Mouse (Mus musculus): ENCODE results near the gene Cpne2. TPM values are rescaled to one million over a fixed set of nuclear protein-coding genes. Genes with fewer than 3 reads are reported as not detected.
A peak's percentile ranks its signal among the peaks of the same experiment; 100 is the strongest.

Gene Cpne2
- polyA plus RNA-seq, 1 experiment = 39.3 TPM

DNA sequence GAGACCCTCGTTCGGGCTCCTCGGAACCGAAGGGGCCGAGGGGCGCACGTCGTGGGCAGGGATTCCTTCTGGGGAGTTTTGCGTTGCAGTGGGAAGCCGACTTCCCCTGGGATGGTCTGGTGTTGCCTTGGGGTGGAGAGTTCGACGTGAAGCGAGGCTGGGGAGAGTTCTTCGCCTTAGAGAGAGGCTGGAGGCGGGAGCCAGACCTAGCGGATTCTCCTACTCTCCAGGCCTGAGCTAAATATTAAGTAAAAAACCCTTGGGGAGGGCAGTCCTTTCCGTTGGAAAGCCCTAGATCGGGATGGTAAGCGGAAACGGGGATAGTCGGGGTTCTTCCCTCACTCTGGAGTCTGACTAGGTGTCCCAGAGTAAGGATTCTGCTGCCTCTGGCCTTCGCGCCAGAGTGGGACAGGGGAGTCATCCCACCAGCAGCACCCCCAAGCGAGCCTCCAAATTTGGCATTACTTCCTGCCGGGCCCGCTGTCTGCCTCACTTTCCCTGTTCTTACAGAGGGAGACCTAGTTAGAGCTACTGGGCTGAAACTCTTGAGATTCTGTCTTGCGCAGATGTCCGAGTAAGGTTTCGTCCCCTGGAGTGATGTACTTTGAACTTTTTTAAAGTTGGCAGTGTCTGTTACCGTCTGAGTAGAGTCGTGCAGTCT is 69.8 kb downstream of the Cpne2 start:
- peak in 1 of 2 experiments; percentile 21 for DNase-seq
- 0 out of 2 replicates have a peak overlapping the region, but pooled peaks have one; percentile 19 for H3K27ac ChIP-seq (ENCODE audit: insufficient read depth, low read length)
- under 1% methylated on average over 31 of the region's 31 CpGs for WGBS
- TF ChIP-seq CTCF (IDR thresholded peaks at IDR 0.05; ENCODE audit: borderline replicate concordance, insufficient read depth, low read depth, low read length) (no peak), POLR2A (IDR thresholded peaks at IDR 0.05; ENCODE audit: borderline replicate concordance, insufficient read depth, low read length) (0 out of 2 replicates have a peak, but pooled peaks have one; percentile 7)
- H3K27me3 ChIP-seq (ENCODE audit: control insufficient read depth, insufficient read depth, low read length) = no peaks in the 10 kb centered on the region
- H3K4me3 ChIP-seq (replicated peaks; ENCODE audit: insufficient read depth, low read depth, low read length) = peak overlapping the region; percentile 77
- peaks cover 3% of the 10 kb centered on the region; the same call in 1 of the 2 replicates for H3K4me1 ChIP-seq (ENCODE audit: control insufficient read depth, insufficient read depth, low read length)

GRCm38 (mm10) chr8:94604030-94604429 is 71.2 kb downstream of the Cpne2 start:
- H3K4me3 ChIP-seq (replicated peaks; ENCODE audit: insufficient read depth, low read depth, low read length) = no peak overlapping the region
- no peak overlapping the region for H3K27ac ChIP-seq (ENCODE audit: insufficient read depth, low read length)
- no peak for DNase-seq
- WGBS = 77% methylated on average over 2 of the region's 2 CpGs
- no peaks in the 10 kb centered on the region; the same call in 1 of the 2 replicates for H3K4me1 ChIP-seq (ENCODE audit: control insufficient read depth, insufficient read depth, low read length)
- TF ChIP-seq POLR2A (IDR thresholded peaks at IDR 0.05; ENCODE audit: borderline replicate concordance, insufficient read depth, low read length) (no peak), CTCF (IDR thresholded peaks at IDR 0.05; ENCODE audit: borderline replicate concordance, insufficient read depth, low read depth, low read length) (no peak)
- no peaks in the 10 kb centered on the region for H3K27me3 ChIP-seq (ENCODE audit: control insufficient read depth, insufficient read depth, low read length)

GRCm38 (mm10) chr8:94607064-94607463 is 74.3 kb downstream of the Cpne2 start:
- Histone ChIP-seq H3K27ac (ENCODE audit: insufficient read depth, low read length) (no peak overlapping the region), H3K4me1 (ENCODE audit: control insufficient read depth, insufficient read depth, low read length) (no peaks in the 10 kb centered on the region), H3K4me3 (replicated peaks; ENCODE audit: insufficient read depth, low read depth, low read length) (no peak overlapping the region), H3K27me3 (ENCODE audit: control insufficient read depth, insufficient read depth, low read length) (no peaks in the 10 kb centered on the region)
- TF ChIP-seq POLR2A (IDR thresholded peaks at IDR 0.05; ENCODE audit: borderline replicate concordance, insufficient read depth, low read length) = no peak
- TF ChIP-seq CTCF (IDR thresholded peaks at IDR 0.05; ENCODE audit: borderline replicate concordance, insufficient read depth, low read depth, low read length) = no peak
- DNase-seq = no peak
- WGBS = 91% methylated on average over 5 of the region's 5 CpGs

Other genes starting within 250 kb of the Cpne2 start
- 1.7 and 2.2 TPM in 2 replicates for gene Slc12a3, start 203.8 kb upstream of the Cpne2 start, polyA plus RNA-seq (2012; rRNA removed)
- gene Herpud1, start 146.6 kb upstream of the Cpne2 start, polyA plus RNA-seq (2012; rRNA removed) = 119 and 125 TPM in 2 replicates
- 0.71 and 0.82 TPM in 2 replicates for gene Nlrc5, start 98.6 kb upstream of the Cpne2 start, polyA plus RNA-seq (2012; rRNA removed)
- 22.0 TPM in 2 replicates for gene Rspry1, start 68.9 kb downstream of the Cpne2 start, polyA plus RNA-seq (2012; rRNA removed)
- gene Fam192a, start 69.0 kb downstream of the Cpne2 start, polyA plus RNA-seq (2012; rRNA removed) = 56.1 and 57.6 TPM in 2 replicates
- gene Arl2bp, start 133.6 kb downstream of the Cpne2 start, polyA plus RNA-seq (2012; rRNA removed) = 198 and 211 TPM in 2 replicates
- gene Pllp, start 163.3 kb downstream of the Cpne2 start, polyA plus RNA-seq (2012; rRNA removed) = 214 and 242 TPM in 2 replicates
- gene Ccl22, start 212.6 kb downstream of the Cpne2 start, polyA plus RNA-seq (2012; rRNA removed) = 0.16 and 0.21 TPM in 2 replicates
- 102 and 103 TPM in 2 replicates for gene Cx3cl1, start 239.0 kb downstream of the Cpne2 start, polyA plus RNA-seq (2012; rRNA removed)